Mouse (Mus musculus) heart, adult 2 months (tissue): ENCODE data around the gene Des. TPM values are rescaled to one million over a fixed set of nuclear protein-coding genes. Genes with fewer than 3 reads are reported as not detected.

Source experiments
- DNase-seq, 2 experiments: peaks; one replicate each; pipeline ENCODE4 v3.0.0; 2021
- H3K27ac ChIP-seq: fragments of 200-600 bp; 2 replicates; pipeline ENCODE4 v1.8.1; 2022
- H3K27me3 ChIP-seq: fragments of 200-500 bp; 2 replicates; pipeline ENCODE4 v1.6.1; 2012; ENCODE audit warnings: mild to moderate bottlenecking, low read length, inconsistent platforms, mixed read lengths; ENCODE audit not compliant: control insufficient read depth, insufficient read depth
- H3K36me3 ChIP-seq: fragments of 200-500 bp; 2 replicates; pipeline ENCODE4 v1.6.1; 2012; ENCODE audit warnings: low read length, inconsistent platforms; ENCODE audit not compliant: control insufficient read depth, insufficient read depth
- H3K4me1 ChIP-seq: fragments of 200-500 bp; 2 replicates; pipeline ENCODE4 v1.6.1; 2011; ENCODE audit warnings: low read length; ENCODE audit not compliant: control insufficient read depth, insufficient read depth
- H3K4me3 ChIP-seq: fragments of 200-600 bp; 2 replicates; pipeline ENCODE4 v1.8.1; 2022
- H3K79me2 ChIP-seq: fragments of 200-500 bp; replicated peaks from 2 replicates; pipeline ENCODE4 v1.6.1; 2012; ENCODE audit warnings: mild to moderate bottlenecking, inconsistent platforms, low read length, moderate library complexity, mixed read lengths; ENCODE audit not compliant: control insufficient read depth, insufficient read depth
- H3K9ac ChIP-seq: fragments of 200-500 bp; 2 replicates; pipeline ENCODE4 v1.6.1; 2012; ENCODE audit warnings: low read depth, mild to moderate bottlenecking, control low read depth, inconsistent platforms, low read length, mixed read lengths
- CTCF ChIP-seq: fragments of 200-600 bp; IDR thresholded peaks from 2 replicates; pipeline ENCODE4 v1.8.1; 2022; ENCODE audit warnings: antibody characterized with exemption, mild to moderate bottlenecking, moderate library complexity
- EP300 ChIP-seq: fragments of 200-500 bp; IDR thresholded peaks from 2 replicates; pipeline ENCODE4 v1.6.1; 2011; ENCODE audit warnings: low read depth, low read length, control low read depth; ENCODE audit not compliant: insufficient read depth
- POLR2A ChIP-seq: fragments of 200-500 bp; IDR thresholded peaks from 2 replicates; pipeline ENCODE4 v1.6.1; 2011; ENCODE audit warnings: mild to moderate bottlenecking, low read depth, low read length, control low read depth; ENCODE audit not compliant: insufficient read depth
- WGBS: fragments of 180-500 bp; shearing (Covaris S2); methylation state at CpG from one replicate; pipeline ENCODE4 v1.1.7; 2018; 5-methylcytosine and 5-hydroxymethylcytosine counted together
- intact Hi-C: fragments of 180-260 bp; cut with DNase I; formaldehyde crosslinking; loops from one replicate; pipeline ENCODE4 v1.15.1; 2025
- polyA plus RNA-seq: library from polyadenylated mRNA; depleted of rRNA; stranded (reverse); fragments of >200 nt; gene quantifications from 2 replicates; pipeline ENCODE4 v1.2.3, GENCODE M21; 2012
- total RNA-seq, 2 experiments: library from RNA; stranded (reverse); gene quantifications; 2 replicates each; pipeline ENCODE4 v1.2.3; 2021

Des gene
- total and polyA plus RNA-seq, 3 experiments = 781 to 1,521 (median 1,224) TPM

DNA sequence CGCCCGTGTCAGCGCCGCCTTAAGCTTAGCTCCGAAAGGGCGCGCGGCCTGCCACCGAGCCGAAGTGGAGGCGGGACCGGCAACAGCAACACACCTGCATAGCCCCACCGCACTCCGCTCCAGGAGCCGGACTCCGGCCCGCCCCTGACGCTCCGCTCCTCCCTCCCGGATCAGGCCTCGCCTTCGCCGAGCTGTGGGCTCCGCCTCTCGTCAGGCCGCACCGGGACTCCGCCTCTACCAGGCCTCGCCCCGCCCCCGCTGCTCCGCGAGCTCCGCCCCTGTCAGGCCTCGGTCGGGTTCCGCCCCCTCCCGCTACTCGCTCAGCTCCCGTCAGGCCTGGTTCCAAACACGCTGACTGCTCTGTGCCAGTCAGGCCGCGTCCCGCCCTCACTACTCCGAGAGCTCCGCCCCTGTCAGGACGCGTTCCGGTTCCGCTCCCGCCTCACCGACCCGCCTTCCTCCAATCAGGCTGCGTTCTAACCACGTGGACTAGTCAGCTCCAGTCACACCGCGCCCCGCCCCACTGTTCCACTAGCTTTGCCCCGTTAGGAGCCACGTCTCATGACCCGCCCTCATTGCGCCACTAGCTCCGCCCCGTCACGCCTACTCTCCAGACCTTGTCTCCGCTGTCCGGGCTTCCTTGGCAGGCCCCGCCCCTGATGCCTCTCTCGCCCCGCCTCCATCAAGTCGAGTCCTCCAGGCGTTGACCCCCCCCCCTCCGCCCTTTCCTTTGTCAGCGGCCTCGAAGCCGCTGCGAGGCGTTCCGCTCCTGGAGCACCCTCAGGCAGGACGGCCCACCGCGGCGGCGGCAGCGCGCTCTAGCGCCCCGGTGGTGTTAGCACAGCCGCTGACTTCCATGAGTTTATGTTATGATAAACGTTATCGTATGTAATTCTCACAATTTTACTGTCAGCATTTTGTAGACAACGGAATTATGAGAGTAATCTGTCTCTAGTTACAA is 42.6 kb upstream of the Des start, which contains the start of gene Dnpep:
Dnpep (minus strand) TSS at position 750 of the 961 bp plus-strand sequence.
- intact Hi-C loops = loop anchor here (5.0 kb wide), 4 partner anchors 65 to 730 kb away; partner anchors contain the start of genes Ankzf1, Atg9a, Bcs1l and Dnajb2
- H3K4me1 ChIP-seq = no peaks in the 10 kb centered on the region
- no peaks in the 10 kb centered on the region for H3K79me2 ChIP-seq
- no peaks in the 10 kb centered on the region for H3K27me3 ChIP-seq
- TF ChIP-seq CTCF = peak; percentile 78
- TF ChIP-seq POLR2A = peak; percentile 10; the same call in 1 of the 2 replicates
- TF ChIP-seq EP300 = peak; percentile 20; the same call in 1 of the 2 replicates
- peak within 1 kb of the TSS; percentile 98 for H3K27ac ChIP-seq
- DNase-seq = peak; percentile 100
- H3K4me3 ChIP-seq = peak within 1 kb of the TSS; percentile 84
- peak within 1 kb of the TSS; percentile 74 for H3K9ac ChIP-seq
- no peaks in the 10 kb centered on the region for H3K36me3 ChIP-seq
- WGBS = under 1% methylated on average over 89 of the region's 92 CpGs

DNA sequence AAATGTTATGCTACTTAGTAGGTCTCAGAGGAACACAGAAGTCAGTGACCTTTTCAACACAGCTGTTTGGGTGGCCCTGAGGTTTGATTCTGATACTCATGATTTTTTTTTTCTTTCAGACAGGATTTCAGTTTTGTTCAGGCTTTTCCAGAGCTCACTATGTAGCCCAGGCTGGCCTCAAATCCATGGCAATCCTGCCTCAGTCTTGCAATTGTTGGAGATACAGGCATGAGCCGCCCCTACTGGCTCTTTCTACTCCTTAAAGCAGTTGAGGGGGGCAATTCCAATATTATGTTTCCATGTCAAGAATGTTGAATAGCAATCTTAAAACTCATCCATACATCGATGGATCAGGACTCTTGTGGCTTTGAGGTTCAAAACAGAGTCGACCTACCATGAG is 41.8 kb upstream of the Des start:
- no peak overlapping the region for H3K9ac ChIP-seq
- H3K36me3 ChIP-seq = no peaks in the 10 kb centered on the region
- WGBS = 60% methylated on average over 3 of the region's 3 CpGs
- TF ChIP-seq CTCF (no peak), POLR2A (no peak), EP300 (no peak)
- H3K27me3 ChIP-seq = no peaks in the 10 kb centered on the region
- no peaks in the 10 kb centered on the region for H3K79me2 ChIP-seq
- peak overlapping the region; percentile 72 for H3K27ac ChIP-seq
- intact Hi-C loops = loop anchor here (5.0 kb wide), 4 partner anchors 66 to 731 kb away; partner anchors contain the start of genes Ankzf1, Atg9a, Bcs1l and Dnajb2
- no peaks in the 10 kb centered on the region for H3K4me1 ChIP-seq
- no peak for DNase-seq
- peak overlapping the region; percentile 32; the same call in 1 of the 2 replicates for H3K4me3 ChIP-seq

DNA sequence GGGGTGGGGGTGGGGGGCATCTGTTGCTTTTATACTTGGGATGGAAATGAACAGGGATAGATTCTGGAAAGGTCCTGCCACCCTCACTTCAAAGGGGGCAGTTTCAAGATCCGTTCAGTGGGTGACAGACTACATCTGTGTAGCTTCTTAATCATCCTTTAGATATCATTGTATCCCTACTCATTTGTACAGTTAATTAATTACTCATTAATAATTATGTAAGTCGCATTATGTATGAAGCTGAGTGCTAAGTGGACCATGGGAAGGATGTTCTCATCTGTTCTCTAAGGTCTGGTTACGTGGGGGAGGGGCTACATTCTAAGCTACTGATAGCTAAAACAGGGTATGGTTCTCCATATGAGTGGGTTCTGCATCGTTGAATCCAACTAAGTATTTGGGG is 41.4 kb upstream of the Des start:
- no peaks in the 10 kb centered on the region for H3K27me3 ChIP-seq
- no peak overlapping the region for H3K4me3 ChIP-seq
- no peak for TF ChIP-seq CTCF
- TF ChIP-seq POLR2A = no peak
- no peak for TF ChIP-seq EP300
- no peak overlapping the region for H3K9ac ChIP-seq
- intact Hi-C loops = loop anchor here (5.0 kb wide), 4 partner anchors 66 to 731 kb away; partner anchors contain the start of genes Ankzf1, Atg9a, Bcs1l and Dnajb2
- DNase-seq = no peak
- WGBS = 90% methylated on average over 4 of the region's 4 CpGs
- H3K36me3 ChIP-seq = no peaks in the 10 kb centered on the region
- H3K27ac ChIP-seq = no peak overlapping the region
- no peaks in the 10 kb centered on the region for H3K79me2 ChIP-seq
- H3K4me1 ChIP-seq = no peaks in the 10 kb centered on the region

DNA sequence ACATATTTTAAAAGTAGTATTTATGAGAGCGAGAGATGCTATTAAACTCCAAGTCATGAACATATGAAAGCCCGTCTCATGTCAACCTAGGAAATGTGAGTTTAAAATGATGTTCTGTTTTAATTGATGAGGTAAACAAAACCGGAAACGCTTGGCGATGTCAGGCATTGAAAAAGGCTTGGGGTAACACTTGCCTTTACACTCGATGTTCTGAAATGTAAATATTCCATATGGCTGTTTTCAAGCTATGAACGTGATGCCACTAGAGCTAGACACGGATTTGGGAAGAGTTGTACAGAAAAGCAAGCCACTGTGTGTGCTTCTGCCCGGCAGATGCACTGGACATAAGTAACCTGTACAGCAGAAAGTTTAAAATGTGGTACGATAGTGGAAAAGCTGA is 41.0 kb upstream of the Des start:
- no peak overlapping the region for H3K27ac ChIP-seq
- H3K9ac ChIP-seq = no peak overlapping the region
- H3K4me3 ChIP-seq = no peak overlapping the region
- no peaks in the 10 kb centered on the region for H3K4me1 ChIP-seq
- WGBS = 87% methylated on average over 10 of the region's 10 CpGs
- H3K27me3 ChIP-seq = no peaks in the 10 kb centered on the region
- H3K79me2 ChIP-seq = no peaks in the 10 kb centered on the region
- TF ChIP-seq CTCF (no peak), POLR2A (no peak), EP300 (no peak)
- intact Hi-C loops = loop anchor here (5.0 kb wide), 4 partner anchors 67 to 732 kb away; partner anchors contain the start of genes Ankzf1, Atg9a, Bcs1l and Dnajb2
- no peak for DNase-seq
- no peaks in the 10 kb centered on the region for H3K36me3 ChIP-seq

DNA sequence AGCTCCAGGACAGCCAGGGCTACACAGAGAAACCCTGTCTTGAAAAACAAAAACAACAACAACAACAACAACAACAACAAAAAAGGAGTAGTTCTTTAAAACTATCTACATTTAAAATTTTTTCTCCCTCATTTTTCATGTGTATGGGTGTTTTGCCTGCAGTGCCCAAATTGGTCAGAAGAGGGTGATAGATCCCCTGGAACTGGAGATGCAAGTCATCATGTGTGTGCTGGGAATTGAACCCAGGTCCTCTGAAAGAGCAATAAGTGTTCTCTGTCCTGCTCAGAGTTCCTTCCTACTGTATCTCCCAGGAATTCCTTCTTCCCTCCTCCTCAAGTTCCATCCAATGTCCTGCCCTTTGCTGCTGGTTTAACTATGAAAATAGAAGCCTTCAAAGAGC is 32.7 kb upstream of the Des start:
- H3K27ac ChIP-seq = no peak overlapping the region
- H3K27me3 ChIP-seq = no peaks in the 10 kb centered on the region
- no peaks in the 10 kb centered on the region for H3K36me3 ChIP-seq
- no peak overlapping the region for H3K9ac ChIP-seq
- TF ChIP-seq CTCF (0 out of 2 replicates have a peak, but pooled peaks have one; percentile 2), EP300 (no peak)
- no peak overlapping the region for H3K4me3 ChIP-seq
- no peak for DNase-seq
- H3K79me2 ChIP-seq = no peaks in the 10 kb centered on the region
- no peaks in the 10 kb centered on the region for H3K4me1 ChIP-seq
- intact Hi-C loops = no loop called here

DNA sequence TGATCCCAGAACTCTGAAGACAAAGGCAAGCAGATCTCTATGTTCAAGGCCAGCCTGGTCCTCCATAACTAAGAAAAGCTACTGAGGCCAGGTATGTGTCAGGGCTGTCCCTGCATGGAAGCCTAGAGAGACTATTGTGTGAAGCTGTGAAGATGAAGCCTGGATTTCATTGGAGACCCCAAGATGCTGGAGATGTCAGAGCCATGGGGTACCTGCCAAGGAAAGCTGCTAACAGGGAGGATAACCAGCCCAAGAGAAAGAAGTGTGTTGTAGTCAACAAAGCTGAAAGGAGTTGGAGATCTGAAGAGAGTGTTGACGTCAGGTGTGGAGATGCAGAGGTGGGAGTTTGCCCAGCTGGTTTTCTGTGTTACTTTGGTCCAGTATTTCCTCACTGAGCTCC is 28.9 kb upstream of the Des start:
- no peak overlapping the region for H3K9ac ChIP-seq
- no peaks in the 10 kb centered on the region for H3K4me1 ChIP-seq
- H3K79me2 ChIP-seq = no peaks in the 10 kb centered on the region
- H3K36me3 ChIP-seq = no peaks in the 10 kb centered on the region
- no peaks in the 10 kb centered on the region for H3K27me3 ChIP-seq
- TF ChIP-seq CTCF (no peak), POLR2A (no peak), EP300 (no peak)
- H3K4me3 ChIP-seq = no peak overlapping the region
- intact Hi-C loops = no loop called here
- no peak for DNase-seq
- 86% methylated on average over 1 of the region's 1 CpGs for WGBS
- no peak overlapping the region for H3K27ac ChIP-seq
